Mouse (Mus musculus) fibroblast of lung, adult 2 months (primary cell): ENCODE measurements around the gene Hsdl1.

Source experiments
- DNase-seq: peaks from one replicate; pipeline ENCODE4 v3.0.0-alpha.2; 2011; ENCODE audit warnings: low read depth

Hsdl1 gene

GRCm38 (mm10) chr8:119530937-119531336 is 44.0 kb downstream of the Hsdl1 start:
- DNase-seq: no peak

- DNase-seq: no peak
Measured at GRCm38 (mm10) chr8:119528762-119529161, 46.2 kb downstream of the Hsdl1 start.

- DNase-seq: no peak
Measured at GRCm38 (mm10) chr8:119520102-119520501, 54.9 kb downstream of the Hsdl1 start.

- DNase-seq: no peak
Measured at GRCm38 (mm10) chr8:119516674-119517073, 58.3 kb downstream of the Hsdl1 start.

- DNase-seq: no peak
Measured at GRCm38 (mm10) chr8:119515767-119516166, 59.2 kb downstream of the Hsdl1 start.

GRCm38 (mm10) chr8:119514940-119515339 is 60.0 kb downstream of the Hsdl1 start:
- no peak for DNase-seq

GRCm38 (mm10) chr8:119513405-119513804 is 61.6 kb downstream of the Hsdl1 start:
- DNase-seq: no peak
